Mouse (Mus musculus): ENCODE results near the gene Madd.

The Madd gene

GRCm38 (mm10) chr2:91175490-91175889 lies 8.1 kb downstream of the Madd start:
- DNase-seq (ENCODE audit: low spot score in 2 of 2) = no peak

DNA sequence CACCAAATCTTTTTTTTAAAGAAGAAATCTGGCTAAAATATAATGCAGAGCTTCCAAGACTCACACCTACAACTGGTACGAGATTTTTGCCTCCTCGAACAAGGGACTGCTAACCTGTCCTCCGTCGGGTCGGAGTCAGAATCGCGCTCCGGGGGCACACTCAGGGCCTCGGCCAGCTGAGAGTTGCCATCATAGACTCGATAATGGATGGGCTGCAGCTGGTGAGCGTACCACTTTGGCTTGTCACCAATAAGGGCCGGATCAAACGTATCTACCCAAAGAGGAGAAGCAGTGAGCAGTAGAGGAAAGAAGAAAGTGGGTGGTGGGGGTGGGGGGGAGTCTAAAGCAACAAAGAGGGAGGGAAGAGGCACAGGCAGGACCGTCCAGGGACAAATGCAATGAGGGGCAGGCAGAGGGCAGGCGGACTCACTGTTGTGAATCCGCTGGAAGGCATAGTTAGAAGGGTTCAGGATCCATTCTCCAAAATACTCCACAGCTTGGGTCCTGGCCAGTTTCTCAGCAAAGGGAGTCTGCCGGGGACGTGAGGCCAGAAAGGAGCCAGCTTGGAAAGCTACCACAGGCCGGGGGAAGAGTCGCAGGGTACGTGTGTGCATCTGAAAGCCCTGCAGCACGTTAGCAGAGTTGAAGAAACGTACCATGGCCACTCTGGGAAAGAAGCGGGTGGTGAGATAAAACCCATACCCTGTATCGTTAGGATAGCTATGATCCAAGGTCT lies 13.9 kb downstream of the Madd start:
- no peak for DNase-seq (ENCODE audit: low spot score in 2 of 2)

GRCm38 (mm10) chr2:91167629-91168028 lies 16.0 kb downstream of the Madd start:
- no peak for DNase-seq (ENCODE audit: low spot score in 2 of 2)

- no peak for DNase-seq (ENCODE audit: low spot score in 2 of 2)
Measured at GRCm38 (mm10) chr2:91164991-91165390, 18.6 kb downstream of the Madd start.

DNA sequence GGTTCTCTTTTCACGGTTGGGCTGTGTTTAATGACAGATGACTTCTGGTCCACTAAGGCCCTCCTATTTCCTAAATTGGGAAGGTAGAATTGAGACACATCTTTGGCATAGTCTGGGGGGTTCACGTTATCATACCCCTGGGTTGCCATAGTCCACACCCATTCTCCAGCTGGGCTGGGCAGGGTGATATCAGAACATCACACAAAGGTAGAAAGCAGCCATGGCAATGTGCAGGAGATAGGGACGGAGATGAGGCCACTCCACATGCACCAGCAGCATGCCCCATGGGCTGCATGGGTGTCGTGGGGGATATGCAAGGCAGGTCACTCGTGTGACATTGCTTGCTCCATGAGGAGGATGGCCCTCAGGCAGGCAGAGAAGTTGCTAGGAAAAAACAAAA lies 20.1 kb downstream of the Madd start:
- DNase-seq (ENCODE audit: low spot score in 2 of 2) = no peak

DNA sequence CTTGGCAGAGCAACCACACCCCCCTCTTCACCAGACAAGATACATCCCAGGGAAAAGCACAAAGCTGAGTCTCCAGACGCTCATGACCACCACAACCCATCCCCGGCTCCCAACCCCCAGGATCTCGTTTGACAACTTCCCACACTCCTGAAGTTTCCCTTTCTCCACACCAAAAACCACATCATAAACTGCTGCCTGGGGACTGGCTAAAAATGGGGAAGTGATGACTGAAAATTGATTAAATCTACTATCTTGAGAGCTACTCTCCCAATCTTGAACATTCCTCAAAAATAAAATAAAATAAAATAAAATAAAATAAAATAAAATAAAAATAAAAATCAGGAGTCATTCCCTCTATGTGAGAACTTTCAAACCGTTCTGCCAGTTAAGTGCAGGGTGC lies 20.7 kb downstream of the Madd start:
- DNase-seq (ENCODE audit: low spot score in 2 of 2) = no peak

- DNase-seq (ENCODE audit: low spot score in 2 of 2) = no peak
Measured at GRCm38 (mm10) chr2:91160591-91160990, 23.0 kb downstream of the Madd start.

DNA sequence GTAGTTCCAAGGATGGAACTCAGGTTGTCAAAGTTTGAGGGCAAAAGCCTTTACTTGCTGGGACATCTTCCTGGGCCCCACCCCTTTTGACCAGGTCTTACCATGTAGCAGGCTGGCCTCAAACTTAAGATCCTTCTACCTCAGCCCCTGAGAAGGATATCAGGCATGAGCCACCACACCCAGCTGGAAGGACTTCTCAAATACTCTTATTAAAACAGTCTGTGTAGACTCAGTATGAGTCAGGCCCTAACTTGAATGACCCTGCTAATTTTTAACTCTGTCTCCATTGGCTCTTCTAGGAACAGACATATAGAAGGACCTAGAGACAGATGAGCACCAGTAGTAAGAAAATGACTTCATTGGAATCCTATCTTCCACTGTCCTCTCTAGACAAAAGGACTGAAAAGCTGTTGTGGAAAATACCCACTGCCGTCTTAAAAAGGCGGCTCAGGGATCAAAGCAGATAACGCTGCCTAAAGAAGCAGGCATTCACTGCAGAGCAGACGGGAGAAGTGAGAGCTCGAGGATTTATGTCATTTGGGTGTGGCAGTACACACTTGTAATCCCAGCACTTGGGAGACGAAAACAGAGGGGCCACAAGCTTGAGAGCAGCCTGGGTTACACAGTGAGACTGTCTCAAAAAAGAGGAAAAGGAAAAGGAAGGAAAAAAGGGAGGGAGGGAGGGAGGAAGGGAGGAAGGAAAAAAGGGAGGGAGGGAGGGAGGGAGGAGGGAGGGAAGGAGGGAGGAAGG lies 26.5 kb downstream of the Madd start:
- DNase-seq (ENCODE audit: low spot score in 2 of 2) = no peak

DNA sequence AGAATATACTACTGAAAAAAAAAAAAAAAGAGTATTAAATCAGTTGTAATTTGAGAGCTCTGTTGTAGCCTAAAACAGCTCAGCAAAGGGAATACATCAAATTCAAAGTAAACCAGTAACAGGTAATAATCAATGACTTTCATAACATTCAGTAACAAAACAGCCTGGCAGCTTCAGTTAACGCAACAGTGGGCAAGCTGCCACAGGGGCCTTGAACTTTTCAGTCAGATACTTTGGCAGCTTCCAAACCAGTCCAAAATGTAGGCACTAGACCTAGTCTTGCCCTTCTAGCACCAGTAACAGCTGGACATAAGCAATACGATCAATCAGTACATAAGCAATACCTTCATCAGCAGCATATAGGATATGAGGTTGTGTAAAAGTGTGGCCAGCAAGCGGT lies 29.5 kb downstream of the Madd start:
- DNase-seq (ENCODE audit: low spot score in 2 of 2) = no peak

DNA sequence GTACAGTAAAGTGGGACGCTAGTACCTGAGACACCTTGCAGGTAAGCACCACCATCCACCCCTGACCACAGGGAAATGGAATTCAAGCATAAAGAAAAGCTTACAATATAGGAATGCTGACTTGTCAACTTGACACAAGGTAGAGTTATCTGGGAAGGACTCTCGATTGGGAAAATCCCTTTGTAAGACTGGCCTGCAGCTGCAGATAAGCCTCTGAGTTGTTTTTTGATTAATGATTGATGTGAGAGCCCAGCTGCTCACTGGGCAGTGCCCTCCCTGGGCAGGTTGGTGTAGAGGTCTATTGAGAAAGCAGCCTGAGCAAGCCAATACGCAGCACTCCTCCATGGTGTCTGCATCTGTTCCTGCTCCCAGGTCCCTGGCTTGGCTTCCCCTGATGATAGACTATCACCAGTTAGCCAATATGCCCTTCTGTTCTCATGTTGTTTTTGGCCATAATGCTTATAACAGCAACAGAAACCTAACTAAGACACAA lies 30.7 kb downstream of the Madd start:
- no peak for DNase-seq (ENCODE audit: low spot score in 2 of 2)

- DNase-seq (ENCODE audit: low spot score in 2 of 2) = no peak
Measured at GRCm38 (mm10) chr2:91151331-91151730, 32.3 kb downstream of the Madd start.

- DNase-seq (ENCODE audit: low spot score in 2 of 2) = no peak
Measured at GRCm38 (mm10) chr2:91148101-91148500, 35.5 kb downstream of the Madd start.

DNA sequence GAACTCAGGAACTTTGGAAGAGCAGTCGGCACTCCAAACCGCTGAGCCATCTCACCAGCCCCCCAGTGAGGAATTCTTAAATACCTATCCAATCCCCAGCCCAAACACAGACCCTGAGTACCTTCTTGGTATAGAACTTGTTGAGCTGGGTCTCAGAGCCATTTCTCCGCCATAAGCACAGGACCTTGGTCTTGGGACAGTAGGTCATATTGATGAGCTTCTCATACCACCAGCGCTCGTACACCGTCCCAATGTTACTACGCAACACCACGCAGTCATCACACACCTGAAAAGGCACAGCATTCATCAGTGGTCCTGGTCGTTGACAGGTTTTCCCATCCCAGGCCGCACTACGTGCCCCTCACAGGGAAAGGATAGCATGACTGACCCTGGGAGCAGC lies 40.2 kb downstream of the Madd start:
- DNase-seq (ENCODE audit: low spot score in 2 of 2) = no peak

- DNase-seq (ENCODE audit: low spot score in 2 of 2) = no peak
Measured at GRCm38 (mm10) chr2:91142920-91143319, 40.7 kb downstream of the Madd start.

GRCm38 (mm10) chr2:91139764-91140163 lies 43.9 kb downstream of the Madd start:
- no peak for DNase-seq (ENCODE audit: low spot score in 2 of 2)

GRCm38 (mm10) chr2:91139311-91139710 lies 44.3 kb downstream of the Madd start:
- DNase-seq (ENCODE audit: low spot score in 2 of 2) = no peak

GRCm38 (mm10) chr2:91137481-91137880 lies 46.2 kb downstream of the Madd start:
- DNase-seq (ENCODE audit: low spot score in 2 of 2) = peak in 1 of 2 experiments; percentile 20

- DNase-seq (ENCODE audit: low spot score in 2 of 2) = no peak
Measured at GRCm38 (mm10) chr2:91136513-91137412, 46.9 kb downstream of the Madd start.

DNA sequence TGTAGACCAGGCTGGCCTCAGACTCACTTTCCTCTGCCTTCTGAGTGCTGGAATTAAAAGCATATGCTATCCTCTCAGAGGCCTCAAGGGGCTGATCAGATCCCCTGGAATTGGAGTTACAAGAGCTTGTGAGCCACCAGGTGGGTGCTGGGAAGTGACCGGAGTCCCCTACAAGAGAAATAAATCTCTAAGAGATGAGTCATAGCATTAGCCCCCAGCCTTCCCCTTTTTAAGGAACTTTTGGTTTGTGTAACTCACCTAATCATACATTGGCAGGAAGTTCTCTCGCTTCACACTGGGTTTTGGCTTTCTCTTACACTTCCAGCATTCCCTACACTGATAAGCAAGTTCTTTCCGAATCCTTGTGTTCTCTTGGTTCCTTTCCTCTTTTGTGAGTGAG lies 51.6 kb downstream of the Madd start:
- DNase-seq (ENCODE audit: low spot score in 2 of 2) = no peak

DNA sequence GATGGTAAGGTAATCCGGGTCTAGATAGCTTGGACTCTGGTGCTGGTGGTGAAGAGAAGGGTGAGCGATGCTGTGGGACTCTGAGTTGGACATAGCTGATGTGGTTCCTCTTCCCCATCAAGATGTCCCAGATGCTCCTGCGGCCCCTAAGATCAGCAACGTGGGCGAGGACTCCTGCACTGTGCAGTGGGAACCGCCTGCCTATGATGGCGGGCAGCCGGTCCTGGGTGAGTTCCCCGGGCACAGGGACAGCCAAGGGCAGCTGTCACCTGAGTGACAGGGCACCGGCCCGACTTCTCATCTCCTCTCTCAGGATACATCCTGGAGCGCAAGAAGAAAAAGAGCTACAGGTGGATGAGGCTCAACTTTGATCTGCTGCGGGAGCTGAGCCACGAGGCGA lies 52.4 kb downstream of the Madd start:
- DNase-seq (ENCODE audit: low spot score in 2 of 2) = no peak

DNA sequence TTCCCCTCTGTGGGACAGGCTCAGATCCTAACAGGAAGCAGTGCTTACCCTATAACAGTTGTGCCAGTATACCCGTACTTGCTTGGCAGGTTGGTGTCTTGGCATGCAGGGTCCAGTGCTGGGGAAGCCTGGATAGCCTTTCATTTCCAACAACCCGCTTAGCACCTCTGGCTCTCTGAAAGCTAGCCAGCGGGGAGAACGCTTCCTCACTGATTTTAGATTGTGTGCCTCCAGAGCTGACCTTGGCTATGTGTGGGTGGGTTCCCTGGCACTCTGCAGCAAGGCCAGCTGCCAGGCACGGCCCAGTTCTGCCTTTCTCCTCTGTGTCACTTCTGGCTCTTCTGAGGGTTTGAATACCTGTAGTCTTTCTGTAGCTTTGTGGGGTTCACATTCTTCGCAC lies 53.5 kb downstream of the Madd start:
- no peak for DNase-seq (ENCODE audit: low spot score in 2 of 2)

GRCm38 (mm10) chr2:91128761-91129160 lies 54.9 kb downstream of the Madd start:
- no peak for DNase-seq (ENCODE audit: low spot score in 2 of 2)
